7 mouse cellular contexts compared by ENCODE assay signal in genomic region chr2:91964610-91965204, GRCm38 (mm10). TPM values are rescaled to one million over a fixed set of nuclear protein-coding genes. Genes with fewer than 3 reads are reported as not detected.
A peak's percentile ranks its signal among the peaks of the same experiment; 100 is the strongest.
DNase-seq lines count a peak whose midpoint lies in the region; ATAC-seq and TF ChIP-seq lines count a peak whose summit lies in the region.

No protein-coding gene starts in this region.

- no peak for TF ChIP-seq CTCF in kidney, adult 2 months (conservative IDR thresholded peaks at IDR 0.05; ENCODE audit: insufficient read depth, insufficient read length, low read depth, low read length)
- no peak for TF ChIP-seq CTCF in ES-Bruce4 (IDR thresholded peaks at IDR 0.05; ENCODE audit: low read depth, low read length)

- H3K36me3 ChIP-seq in kidney, adult 2 months (ENCODE audit: control insufficient read depth, insufficient read depth, low read length) = no peaks in the 10 kb centered on the region
- no peaks in the 10 kb centered on the region for H3K36me3 ChIP-seq in ES-Bruce4 (ENCODE audit: control insufficient read depth, insufficient read depth, low read length, poor library complexity, severe bottlenecking)
- H3K36me3 ChIP-seq in limb, embryonic 13.5 days = 0 out of 2 replicates have a peak, but pooled peaks cover 6% of the 10 kb centered on the region

- H3K27me3 ChIP-seq in kidney, adult 2 months (replicated peaks; ENCODE audit: control insufficient read depth, insufficient read depth, low read length) = no peaks in the 10 kb centered on the region
- H3K27me3 ChIP-seq in ES-Bruce4 (ENCODE audit: control insufficient read depth, insufficient read depth, low read length, poor library complexity, severe bottlenecking) = no peaks in the 10 kb centered on the region
- H3K27me3 ChIP-seq in limb, embryonic 13.5 days = no peaks in the 10 kb centered on the region

- H3K4me2 ChIP-seq in limb, embryonic 13.5 days (replicated peaks) = peak overlapping the region; percentile 87

- peak overlapping the region; percentile 74 for H3K4me3 ChIP-seq in kidney, adult 2 months (ENCODE audit: insufficient read depth, low read depth, low read length)
- H3K4me3 ChIP-seq in ES-Bruce4 (ENCODE audit: low read depth, low read length) = no peak overlapping the region
- H3K4me3 ChIP-seq in limb, embryonic 13.5 days = peak overlapping the region; percentile 91

- no peak for TF ChIP-seq POLR2A in kidney, adult 2 months (IDR thresholded peaks at IDR 0.05; ENCODE audit: low read depth, low read length)
- no peak for TF ChIP-seq POLR2A in ES-Bruce4 (IDR thresholded peaks at IDR 0.05; ENCODE audit: insufficient read depth, low read length)

- WGBS in kidney, adult 2 months = 65% methylated on average over 3 of the region's 3 CpGs
- 57% methylated on average over 3 of the region's 3 CpGs for WGBS in limb, embryonic 13.5 days

- DNase-seq in kidney, adult 2 months = no peak
- no peak for DNase-seq in kidney, postnatal 36 days
- peak; percentile 73 for DNase-seq in 416B (ENCODE audit: low read depth)
- DNase-seq in retina, embryonic 14.5 days (ENCODE audit: low spot score) = no peak
- DNase-seq in cerebellum, postnatal 4 days (ENCODE audit: low spot score in 2 of 2) = no peak

- no peaks in the 10 kb centered on the region for H3K9me3 ChIP-seq in ES-Bruce4 (replicated peaks; ENCODE audit: control insufficient read depth, insufficient read depth, low read length, poor library complexity, severe bottlenecking)
- H3K9me3 ChIP-seq in limb, embryonic 13.5 days = no peaks in the 10 kb centered on the region

- no peak for ATAC-seq in limb, embryonic 13.5 days (ENCODE audit: low FRiP score, low read depth)

- peak overlapping the region; percentile 47 for H3K9ac ChIP-seq in ES-Bruce4 (ENCODE audit: low read depth, poor library complexity, severe bottlenecking)
- H3K9ac ChIP-seq in limb, embryonic 13.5 days = no peak overlapping the region

- H3K4me1 ChIP-seq in kidney, adult 2 months (ENCODE audit: control insufficient read depth, insufficient read depth, low read length) = peaks cover 14% of the 10 kb centered on the region
- peaks cover 8% of the 10 kb centered on the region for H3K4me1 ChIP-seq in ES-Bruce4 (ENCODE audit: control insufficient read depth, insufficient read depth, low read length)
- peaks cover 37% of the 10 kb centered on the region for H3K4me1 ChIP-seq in limb, embryonic 13.5 days

- no peak for TF ChIP-seq EP300 in ES-Bruce4 (IDR thresholded peaks at IDR 0.05; ENCODE audit: insufficient read depth, low read depth, low read length)

- H3K27ac ChIP-seq in kidney, adult 2 months (ENCODE audit: insufficient read depth, low read depth, low read length) = peak overlapping the region; percentile 93
- H3K27ac ChIP-seq in ES-Bruce4 (ENCODE audit: insufficient read depth, low read length) = no peak overlapping the region
- peak overlapping the region; percentile 58; the same call in 1 of the 2 replicates for H3K27ac ChIP-seq in limb, embryonic 13.5 days

RNA-seq across cellular contexts. Expression of gene Dgkz, which starts 11.0 kb away (rescaled TPM):
- 106 and 119 TPM in 2 replicates for polyA plus RNA-seq in kidney, adult 2 months (2012; rRNA removed)
- 28.1 and 29.6 TPM in 2 replicates for polyA plus RNA-seq in ES-Bruce4 (2011; ENCODE audit: insufficient read depth, insufficient read length, low read depth, missing spikeins)
- 33.0 and 34.0 TPM in 2 replicates for polyA plus RNA-seq in limb, embryonic 13.5 days (2015; fragmentation: Nextera tagmentation; extraction: Ambion mirVana)

RNA-seq across cellular contexts. Expression of gene Gm9821, which starts 19.2 kb away (rescaled TPM):
- not detected in 2 replicates for polyA plus RNA-seq in kidney, adult 2 months (2012; rRNA removed)
- polyA plus RNA-seq in ES-Bruce4 (2011; ENCODE audit: insufficient read depth, insufficient read length, low read depth, missing spikeins) = not detected in 2 replicates
- polyA plus RNA-seq in limb, embryonic 13.5 days (2015; fragmentation: Nextera tagmentation; extraction: Ambion mirVana) = 0.27 and 0.61 TPM in 2 replicates

RNA-seq across cellular contexts. Expression of gene Mdk, which starts 32.6 kb away (rescaled TPM):
- 76.0 and 80.1 TPM in 2 replicates for polyA plus RNA-seq in kidney, adult 2 months (2012; rRNA removed)
- polyA plus RNA-seq in ES-Bruce4 (2011; ENCODE audit: insufficient read depth, insufficient read length, low read depth, missing spikeins) = 156 and 167 TPM in 2 replicates
- polyA plus RNA-seq in limb, embryonic 13.5 days (2015; fragmentation: Nextera tagmentation; extraction: Ambion mirVana) = 1,939 and 1,982 TPM in 2 replicates

RNA-seq across cellular contexts. Expression of gene Chrm4, which starts 37.7 kb away (rescaled TPM):
- 0.11 TPM in 1 of 2 replicates, not detected in the other for polyA plus RNA-seq in kidney, adult 2 months (2012; rRNA removed)
- 0.78 and 0.97 TPM in 2 replicates for polyA plus RNA-seq in ES-Bruce4 (2011; ENCODE audit: insufficient read depth, insufficient read length, low read depth, missing spikeins)
- 0.38 and 0.78 TPM in 2 replicates for polyA plus RNA-seq in limb, embryonic 13.5 days (2015; fragmentation: Nextera tagmentation; extraction: Ambion mirVana)

RNA-seq across cellular contexts. Expression of gene Creb3l1, which starts 59.6 kb away (rescaled TPM):
- 6.7 and 8.9 TPM in 2 replicates for polyA plus RNA-seq in kidney, adult 2 months (2012; rRNA removed)
- 10.5 and 10.9 TPM in 2 replicates for polyA plus RNA-seq in ES-Bruce4 (2011; ENCODE audit: insufficient read depth, insufficient read length, low read depth, missing spikeins)
- 10.1 and 10.9 TPM in 2 replicates for polyA plus RNA-seq in limb, embryonic 13.5 days (2015; fragmentation: Nextera tagmentation; extraction: Ambion mirVana)

Comparison
In these comparisons a context has a peak if more than half of its experiments do, and no peak if none do; other contexts are left out.
1. RNA of gene Mdk, which starts 32.6 kb away (polyA plus RNA-seq): 1,939 to 1,982 TPM in limb, embryonic 13.5 days; 156 to 167 TPM in ES-Bruce4 and 76.0 to 80.1 TPM in kidney, adult 2 months; every median in the first group is over 10 times any median in the second.